ENCODE assay signal across 9 mouse cellular contexts in genomic region chr9:20643781-20644180, GRCm38 (mm10). TPM values are rescaled to one million over a fixed set of nuclear protein-coding genes. Genes with fewer than 3 reads are reported as not detected.
DNase-seq lines count a peak whose midpoint lies in the region; ATAC-seq and TF ChIP-seq lines count a peak whose summit lies in the region.
"Had no signal": no experiment of that assay in that cellular context is flagged by ENCODE, and none has a peak within 500 bp of the region (broad histone marks: within the 10 kb centered on the region; RNA-seq: fewer than 3 reads in every experiment).

No protein-coding gene starts in this region.

- peaks cover 3% of the 10 kb centered on the region for H3K79me2 ChIP-seq in heart, adult 2 months (replicated peaks; ENCODE audit: control insufficient read depth, insufficient read depth, low read length)

- WGBS in heart, adult 2 months, result 2% methylated on average over 13 of the region's 13 CpGs
- 13% methylated on average over 13 of the region's 13 CpGs for WGBS in forebrain, embryonic 10.5 days
- WGBS in liver, embryonic 11.5 days, result 7% methylated on average over 13 of the region's 13 CpGs

- peak overlapping the region; percentile 99 for H3K4me3 ChIP-seq in heart, adult 2 months
- H3K4me3 ChIP-seq in forebrain, embryonic 10.5 days, result peak overlapping the region; percentile 86
- H3K4me3 ChIP-seq in liver, embryonic 11.5 days (ENCODE audit: low read depth, low read length), result peak overlapping the region; percentile 96

- TF ChIP-seq CTCF in heart, adult 2 months (IDR thresholded peaks at IDR 0.05), result no peak

- peak overlapping the region; percentile 79 for H3K4me2 ChIP-seq in liver, embryonic 11.5 days

- H3K27ac ChIP-seq in heart, adult 2 months, result peak overlapping the region; percentile 92
- H3K27ac ChIP-seq in forebrain, embryonic 10.5 days, result peak overlapping the region; percentile 91
- H3K27ac ChIP-seq in liver, embryonic 11.5 days (ENCODE audit: low read depth, low read length), result peak overlapping the region; percentile 82

- intact Hi-C loops in heart, adult 2 months (cut with DNase I), result loop anchor here (2.0 to 10.0 kb wide), 4 partner anchors 37 to 149 kb away; partner anchors contain the start of genes Zfp266, Zfp426 and Zfp846
- intact Hi-C loops in heart, postnatal 25 days (cut with DNase I), result no loop called here

- TF ChIP-seq EP300 in heart, adult 2 months (IDR thresholded peaks at IDR 0.05; ENCODE audit: insufficient read depth, low read depth, low read length), result no peak

- no peaks in the 10 kb centered on the region; the same call in 1 of the 2 replicates for H3K36me3 ChIP-seq in heart, adult 2 months (ENCODE audit: control insufficient read depth, insufficient read depth, low read length)
- peaks cover 36% of the 10 kb centered on the region for H3K36me3 ChIP-seq in forebrain, embryonic 10.5 days (replicated peaks)
- H3K36me3 ChIP-seq in liver, embryonic 11.5 days (ENCODE audit: control insufficient read depth, insufficient read depth, low read length), result peaks cover 9% of the 10 kb centered on the region; the same call in 1 of the 2 replicates

- peaks cover 5% of the 10 kb centered on the region for H3K4me1 ChIP-seq in heart, adult 2 months (ENCODE audit: control insufficient read depth, insufficient read depth, low read length)
- H3K4me1 ChIP-seq in forebrain, embryonic 10.5 days, result peaks cover 45% of the 10 kb centered on the region
- H3K4me1 ChIP-seq in liver, embryonic 11.5 days (replicated peaks; ENCODE audit: control insufficient read depth, insufficient read depth, low read length), result peaks cover 9% of the 10 kb centered on the region

- H3K9me3 ChIP-seq in forebrain, embryonic 10.5 days, result no peaks in the 10 kb centered on the region
- H3K9me3 ChIP-seq in liver, embryonic 11.5 days (ENCODE audit: control insufficient read depth, low read length), result no peaks in the 10 kb centered on the region

- no peaks in the 10 kb centered on the region for H3K27me3 ChIP-seq in heart, adult 2 months (ENCODE audit: control insufficient read depth, insufficient read depth, low read length)
- no peaks in the 10 kb centered on the region for H3K27me3 ChIP-seq in forebrain, embryonic 10.5 days (ENCODE audit: poor library complexity, severe bottlenecking)
- H3K27me3 ChIP-seq in liver, embryonic 11.5 days (replicated peaks; ENCODE audit: control insufficient read depth, insufficient read depth, low read length), result no peaks in the 10 kb centered on the region
- H3K27me3 ChIP-seq: Patski had no signal

- H3K9ac ChIP-seq in heart, adult 2 months (ENCODE audit: low read depth, low read length), result peak overlapping the region; percentile 47
- H3K9ac ChIP-seq in liver, embryonic 11.5 days (ENCODE audit: low read depth, low read length), result peak overlapping the region; percentile 86

- no peak for TF ChIP-seq POLR2A in heart, adult 2 months (IDR thresholded peaks at IDR 0.05; ENCODE audit: insufficient read depth, low read depth, low read length)

- ATAC-seq in liver, embryonic 11.5 days (replicated peaks; ENCODE audit: low FRiP score), result no peak
- no peak for ATAC-seq in megakaryocyte-erythroid progenitor cell, adult 5-6 weeks (replicated peaks; ENCODE audit: low FRiP score, low TSS enrichment, poor library complexity, severe bottlenecking)

- DNase-seq in heart, adult 2 months, result no peak
- no peak for DNase-seq in heart, postnatal 25 days (ENCODE audit: low spot score)
- DNase-seq in A20 (ENCODE audit: low read depth, low spot score), result peak; percentile 56
- no peak for DNase-seq in forebrain, embryonic 10.5 days (ENCODE audit: extremely low spot score, low spot score)
- no peak for DNase-seq in liver, embryonic 11.5 days (ENCODE audit: low spot score)
- DNase-seq in thymus, postnatal 4 days, result peak; percentile 35
- DNase-seq in right cerebral cortex, postnatal 4 days, result no peak

RNA-seq across cellular contexts. Expression of gene Fbxl12, which starts 0.8 kb away (rescaled TPM):
- 10 to 100 TPM in 1 of 2 experiments, 1 to 10 TPM in 1; 8.8 to 10.3 TPM for total RNA-seq in heart, adult 2 months (2021)
- polyA plus RNA-seq in heart, adult 2 months (2012; rRNA removed), result 16.6 and 17.9 TPM in 2 replicates
- 10 to 100 TPM; 10.5 to 11.5 TPM for total RNA-seq in heart, postnatal 25 days (2021)
- polyA plus RNA-seq in forebrain, embryonic 10.5 days (2016; fragmentation: Nextera tagmentation; extraction: Ambion mirVana), result 18.4 and 19.0 TPM in 2 replicates
- 8.1 and 9.1 TPM in 2 replicates for polyA plus RNA-seq in liver, embryonic 11.5 days (2014; fragmentation: Nextera tagmentation; extraction: Ambion mirVana)
- 19.6 and 24.5 TPM in 2 replicates for total RNA-seq in megakaryocyte-erythroid progenitor cell, adult 5-6 weeks (2014; fragmentation: Nextera tagmentation)
- 2.6 and 3.8 TPM in 2 replicates for total RNA-seq in megakaryocyte-erythroid progenitor cell, adult 5-6 weeks (2017)

RNA-seq across cellular contexts. Expression of gene Ubl5, which starts 1.1 kb away (rescaled TPM):
- 100 to 1,000 TPM; 233 to 269 TPM for total RNA-seq in heart, adult 2 months (2021)
- polyA plus RNA-seq in heart, adult 2 months (2012; rRNA removed), result 275 and 362 TPM in 2 replicates
- total RNA-seq in heart, postnatal 25 days (2021), result 100 to 1,000 TPM; 218 to 220 TPM
- polyA plus RNA-seq in forebrain, embryonic 10.5 days (2016; fragmentation: Nextera tagmentation; extraction: Ambion mirVana), result 356 and 383 TPM in 2 replicates
- 324 and 349 TPM in 2 replicates for polyA plus RNA-seq in liver, embryonic 11.5 days (2014; fragmentation: Nextera tagmentation; extraction: Ambion mirVana)
- 379 and 438 TPM in 2 replicates for total RNA-seq in megakaryocyte-erythroid progenitor cell, adult 5-6 weeks (2014; fragmentation: Nextera tagmentation)
- total RNA-seq in megakaryocyte-erythroid progenitor cell, adult 5-6 weeks (2017), result 101 and 188 TPM in 2 replicates

RNA-seq across cellular contexts. Expression of gene Pin1, which starts 8.1 kb away (rescaled TPM):
- total RNA-seq in heart, adult 2 months (2021), result 10 to 100 TPM; 17.8 to 18.6 TPM
- polyA plus RNA-seq in heart, adult 2 months (2012; rRNA removed), result 18.8 and 20.8 TPM in 2 replicates
- 10 to 100 TPM; 18.3 to 19.2 TPM for total RNA-seq in heart, postnatal 25 days (2021)
- polyA plus RNA-seq in forebrain, embryonic 10.5 days (2016; fragmentation: Nextera tagmentation; extraction: Ambion mirVana), result 86.3 and 86.4 TPM in 2 replicates
- 58.8 and 59.7 TPM in 2 replicates for polyA plus RNA-seq in liver, embryonic 11.5 days (2014; fragmentation: Nextera tagmentation; extraction: Ambion mirVana)
- 15.2 and 18.6 TPM in 2 replicates for total RNA-seq in megakaryocyte-erythroid progenitor cell, adult 5-6 weeks (2014; fragmentation: Nextera tagmentation)
- 11.5 and 18.2 TPM in 2 replicates for total RNA-seq in megakaryocyte-erythroid progenitor cell, adult 5-6 weeks (2017)

Comparison
In these comparisons a context has a peak if more than half of its experiments do, and no peak if none do; other contexts are left out.
1. DNase-seq: peak in A20 (single experiment) and thymus, postnatal 4 days (single experiment); none in heart, adult 2 months (0 of 2), heart, postnatal 25 days (single experiment), forebrain, embryonic 10.5 days (single experiment), liver, embryonic 11.5 days (single experiment) and right cerebral cortex, postnatal 4 days (single experiment).
2. Peak in every context shown above with its lines, with median percentiles within 50 percentile points of each other: H3K27ac ChIP-seq and H3K4me3 ChIP-seq.